In the genomic region with DNA sequence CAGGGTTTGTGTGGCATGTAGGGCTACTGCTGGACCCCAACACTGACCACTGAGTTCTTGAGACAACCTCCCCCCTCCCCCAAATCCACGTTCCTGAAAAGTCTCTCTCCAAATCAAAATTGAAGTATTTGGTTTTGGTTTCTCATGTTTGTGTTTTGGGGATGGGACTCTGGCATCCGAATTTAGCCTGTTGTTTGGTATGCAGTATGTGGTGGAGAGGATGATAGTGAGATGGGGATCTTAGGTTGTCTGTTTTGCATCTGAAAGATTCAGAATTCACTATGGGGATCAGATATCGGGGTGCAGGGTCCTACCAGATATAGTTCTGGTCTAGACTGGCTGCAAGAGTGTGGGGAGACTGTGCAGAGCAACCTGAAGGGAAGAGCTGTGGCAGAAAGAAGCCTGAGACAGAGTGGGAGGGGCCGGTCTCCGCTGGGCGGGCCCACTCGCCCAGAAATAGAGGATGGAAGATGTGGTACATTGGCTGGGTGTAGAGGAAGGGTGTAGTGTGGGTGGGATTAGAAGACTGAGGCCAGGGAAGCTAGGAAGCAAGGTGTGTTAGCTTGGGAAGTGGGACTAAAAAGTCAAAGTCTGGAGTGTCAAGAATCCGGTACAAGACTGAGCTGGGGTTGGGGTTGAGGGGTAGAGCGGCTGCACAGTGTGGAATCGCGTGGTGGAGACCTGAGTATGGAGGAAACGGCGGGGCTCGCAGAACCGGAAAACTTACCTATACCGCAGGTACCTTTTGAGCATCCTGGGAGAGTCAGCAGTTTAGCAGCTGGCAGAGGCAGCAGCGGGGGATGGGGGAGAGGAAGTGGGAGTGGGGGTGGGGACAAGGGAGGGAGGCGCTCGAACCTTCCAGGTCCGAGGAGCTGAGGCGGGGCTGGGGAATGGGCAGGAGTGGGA, we compare ENCODE assay signal across 8 mouse cellular contexts. TPM values are rescaled to one million over a fixed set of nuclear protein-coding genes. Genes with fewer than 3 reads are reported as not detected.
DNase-seq lines count a peak whose midpoint lies in the region; ATAC-seq and TF ChIP-seq lines count a peak whose summit lies in the region.

A gene (plus strand): TSS at position 444 of the 906 bp plus-strand sequence.

- 3% methylated on average over 21 of the region's 21 CpGs for WGBS in embryonic facial prominence, embryonic 12.5 days
- WGBS in kidney, adult 2 months = under 1% methylated on average over 21 of the region's 21 CpGs
- 4% methylated on average over 21 of the region's 21 CpGs for WGBS in limb, embryonic 13.5 days
- WGBS in midbrain, embryonic 13.5 days = 4% methylated on average over 21 of the region's 21 CpGs

- peak within 1 kb of the TSS; percentile 71 for H3ac ChIP-seq in C2C12 (ENCODE audit: control insufficient read depth, insufficient read length, low read depth)

- no peaks in the 10 kb centered on the region for H3K9me3 ChIP-seq in embryonic facial prominence, embryonic 12.5 days
- H3K9me3 ChIP-seq in limb, embryonic 13.5 days = no peaks in the 10 kb centered on the region
- no peaks in the 10 kb centered on the region for H3K9me3 ChIP-seq in midbrain, embryonic 13.5 days

- peak within 1 kb of the TSS; percentile 37; the same call in 1 of the 2 replicates for H3K27ac ChIP-seq in embryonic facial prominence, embryonic 12.5 days
- peak within 1 kb of the TSS; percentile 36 for H3K27ac ChIP-seq in kidney, adult 2 months (ENCODE audit: insufficient read depth, low read depth, low read length)
- H3K27ac ChIP-seq in limb, embryonic 13.5 days = peak within 1 kb of the TSS; percentile 69
- no peak within 1 kb of the TSS for H3K27ac ChIP-seq in midbrain, embryonic 13.5 days

- peaks cover 11% of the 10 kb centered on the region; the same call in 1 of the 2 replicates for H3K4me1 ChIP-seq in embryonic facial prominence, embryonic 12.5 days
- H3K4me1 ChIP-seq in kidney, adult 2 months (ENCODE audit: control insufficient read depth, insufficient read depth, low read length) = peaks cover 8% of the 10 kb centered on the region; the same call in 1 of the 2 replicates
- H3K4me1 ChIP-seq in limb, embryonic 13.5 days = peaks cover 24% of the 10 kb centered on the region
- H3K4me1 ChIP-seq in midbrain, embryonic 13.5 days (replicated peaks) = peaks cover 26% of the 10 kb centered on the region

- peaks cover 44% of the 10 kb centered on the region for H3K79me2 ChIP-seq in C2C12 (ENCODE audit: control insufficient read depth, insufficient read depth)

- no peak for TF ChIP-seq POLR2A in kidney, adult 2 months (IDR thresholded peaks at IDR 0.05; ENCODE audit: low read depth, low read length)

- no peaks in the 10 kb centered on the region for H3K27me3 ChIP-seq in C2C12 (ENCODE audit: control insufficient read depth, insufficient read depth, insufficient read length)
- H3K27me3 ChIP-seq in embryonic facial prominence, embryonic 12.5 days = no peaks in the 10 kb centered on the region
- H3K27me3 ChIP-seq in kidney, adult 2 months (replicated peaks; ENCODE audit: control insufficient read depth, insufficient read depth, low read length) = no peaks in the 10 kb centered on the region
- no peaks in the 10 kb centered on the region for H3K27me3 ChIP-seq in limb, embryonic 13.5 days
- no peaks in the 10 kb centered on the region for H3K27me3 ChIP-seq in midbrain, embryonic 13.5 days

- peaks cover 22% of the 10 kb centered on the region for H3K79me3 ChIP-seq in C2C12 (ENCODE audit: low read depth)

- ATAC-seq in embryonic facial prominence, embryonic 12.5 days (ENCODE audit: insufficient number of reproducible peaks, insufficient read depth, low FRiP score, low TSS enrichment) = peak; percentile 64
- ATAC-seq in limb, embryonic 13.5 days (ENCODE audit: low FRiP score, low read depth) = peak; percentile 83
- peak; percentile 51 for ATAC-seq in midbrain, embryonic 13.5 days

- TF ChIP-seq CTCF in C2C12 (IDR thresholded peaks at IDR 0.05; ENCODE audit: control insufficient read depth, insufficient read depth, insufficient read length) = no peak
- TF ChIP-seq CTCF in kidney, adult 2 months (conservative IDR thresholded peaks at IDR 0.05; ENCODE audit: insufficient read depth, insufficient read length, low read depth, low read length) = no peak

- peak within 1 kb of the TSS; percentile 56 for H3K4me3 ChIP-seq in C2C12 (ENCODE audit: insufficient read depth, poor library complexity, severe bottlenecking)
- peak within 1 kb of the TSS; percentile 53 for H3K4me3 ChIP-seq in embryonic facial prominence, embryonic 12.5 days
- H3K4me3 ChIP-seq in kidney, adult 2 months (ENCODE audit: insufficient read depth, low read depth, low read length) = peak within 1 kb of the TSS; percentile 53
- H3K4me3 ChIP-seq in limb, embryonic 13.5 days = peak within 1 kb of the TSS; percentile 58
- H3K4me3 ChIP-seq in midbrain, embryonic 13.5 days (replicated peaks) = peak within 1 kb of the TSS; percentile 39

- peaks cover 13% of the 10 kb centered on the region for H3K36me3 ChIP-seq in C2C12 (ENCODE audit: control insufficient read depth, insufficient read depth)
- H3K36me3 ChIP-seq in embryonic facial prominence, embryonic 12.5 days = no peaks in the 10 kb centered on the region
- no peaks in the 10 kb centered on the region for H3K36me3 ChIP-seq in kidney, adult 2 months (ENCODE audit: control insufficient read depth, insufficient read depth, low read length)
- H3K36me3 ChIP-seq in limb, embryonic 13.5 days = no peaks in the 10 kb centered on the region
- H3K36me3 ChIP-seq in midbrain, embryonic 13.5 days = no peaks in the 10 kb centered on the region

- DNase-seq in adrenal gland, postnatal 14 days = peak; percentile 87
- DNase-seq in heart, adult 8-10 months (ENCODE audit: low spot score) = peak; percentile 75
- peak; percentile 79 for DNase-seq in kidney, adult 2 months
- peak; percentile 38 to 74 for DNase-seq in spleen, postnatal 10 days (ENCODE audit: low spot score in 2 of 2)

- peak within 1 kb of the TSS; percentile 47 for H3K9ac ChIP-seq in embryonic facial prominence, embryonic 12.5 days
- peak within 1 kb of the TSS; percentile 71 for H3K9ac ChIP-seq in limb, embryonic 13.5 days
- peak within 1 kb of the TSS; percentile 53 for H3K9ac ChIP-seq in midbrain, embryonic 13.5 days (replicated peaks)

- H3K4me2 ChIP-seq in embryonic facial prominence, embryonic 12.5 days (replicated peaks) = peak within 1 kb of the TSS; percentile 57
- peak within 1 kb of the TSS; percentile 78 for H3K4me2 ChIP-seq in limb, embryonic 13.5 days (replicated peaks)
- peak within 1 kb of the TSS; percentile 57 for H3K4me2 ChIP-seq in midbrain, embryonic 13.5 days (replicated peaks)

TF ChIP-seq in C2C12, 6 proteins besides CTCF, POLR2A, EP300 and RAD21:
- no peak for TF ChIP-seq FOSL1 (IDR thresholded peaks at IDR 0.05; ENCODE audit: insufficient read depth, low read length, poor library complexity, severe bottlenecking)
- TF ChIP-seq USF1 (IDR thresholded peaks at IDR 0.05; ENCODE audit: low read depth) = no peak
- TF ChIP-seq MYOD1 (IDR thresholded peaks at IDR 0.05; ENCODE audit: control insufficient read depth, insufficient read length, low read depth) = no peak
- TF ChIP-seq MAX (IDR thresholded peaks at IDR 0.05) = no peak
- TF ChIP-seq MYOG (IDR thresholded peaks at IDR 0.05; ENCODE audit: control insufficient read depth, extremely low read depth, insufficient read length) = no peak

RNA-seq across cellular contexts. Expression of the gene that starts here (rescaled TPM):
- polyA plus RNA-seq in C2C12 (2012; fragmentation: generic; extraction: Trizol) = 2.8 TPM
- 30.6 and 31.5 TPM in 2 replicates for total RNA-seq in adrenal gland, postnatal 14 days (2021)
- polyA plus RNA-seq in embryonic facial prominence, embryonic 12.5 days (2016; fragmentation: Nextera tagmentation; extraction: Ambion mirVana) = 4.8 and 4.9 TPM in 2 replicates
- total RNA-seq in heart, adult 8-10 months (2022) = 1 to 10 TPM; 5.4 to 7.1 (median 6.2) TPM
- polyA plus RNA-seq in kidney, adult 2 months (2012; rRNA removed) = 0.39 and 0.81 TPM in 2 replicates
- polyA plus RNA-seq in limb, embryonic 13.5 days (2015; fragmentation: Nextera tagmentation; extraction: Ambion mirVana) = 4.9 and 5.1 TPM in 2 replicates
- 0.84 and 1.2 TPM in 2 replicates for polyA plus RNA-seq in midbrain, embryonic 13.5 days (2015; fragmentation: Nextera tagmentation; extraction: Ambion mirVana)

Comparison
In these comparisons a context has a peak if more than half of its experiments do, and no peak if none do; other contexts are left out.
1. Peak in DNase-seq, H3K4me3 ChIP-seq and H3K27ac ChIP-seq in kidney, adult 2 months; RNA of the gene not detected or under 1 TPM.